Mouse (Mus musculus): Measurements from ENCODE around the gene Sae1.

Gene Sae1

DNA sequence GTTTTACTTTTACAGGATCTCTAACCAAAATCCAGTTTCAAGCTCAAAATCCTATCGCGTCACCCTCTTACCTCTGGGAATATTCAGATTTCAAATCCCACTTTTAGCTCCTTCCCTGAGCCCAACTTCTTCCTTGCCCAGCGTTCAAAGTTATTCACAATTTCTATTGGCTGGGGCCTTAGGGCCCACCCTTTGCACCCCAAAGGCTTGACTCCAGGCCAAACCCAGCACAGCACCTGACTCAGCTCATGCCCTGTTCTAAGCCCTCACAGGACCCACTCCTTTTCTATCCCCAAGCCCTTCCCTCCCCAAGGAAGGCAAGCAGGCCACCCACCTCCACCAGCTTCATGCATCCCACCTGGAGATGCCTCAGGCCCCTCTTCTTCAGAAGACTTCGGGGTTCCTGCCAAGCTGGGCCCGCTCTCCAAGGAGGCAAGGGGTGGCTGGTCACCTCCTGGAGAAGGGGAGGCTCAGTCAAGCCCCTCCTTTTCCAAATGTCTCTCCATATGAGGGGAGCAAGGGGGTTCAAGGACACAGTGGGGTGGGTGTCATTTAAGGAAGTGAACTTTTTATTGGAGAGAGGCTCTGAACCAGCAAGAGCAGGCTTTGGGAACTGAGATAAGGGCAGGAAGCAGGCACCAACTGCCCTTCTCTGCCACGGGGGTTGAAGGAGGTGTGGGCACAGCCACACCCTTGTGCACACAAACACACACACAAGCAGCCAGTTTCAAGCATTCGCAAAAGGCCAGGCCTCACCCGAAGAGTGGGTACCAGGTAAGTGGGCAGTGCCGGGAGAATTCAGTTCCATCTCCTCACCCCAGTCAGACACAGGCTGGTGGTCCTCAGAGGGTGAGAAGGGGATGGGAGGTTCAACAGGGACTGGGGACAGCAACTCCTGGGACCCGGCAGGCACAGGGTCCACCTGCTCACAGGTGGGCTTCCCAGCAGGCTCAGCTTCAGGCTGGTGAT lies 112.4 kb downstream of the Sae1 start:
- H3K36me3 ChIP-seq (ENCODE audit: insufficient read depth, low read length) = peaks cover 49% of the 10 kb centered on the region
- peaks cover 39% of the 10 kb centered on the region for H3K4me1 ChIP-seq (replicated peaks; ENCODE audit: low read depth, low read length)
- peaks cover 23% of the 10 kb centered on the region for H3K27me3 ChIP-seq (ENCODE audit: insufficient read depth, low read length)
- peak overlapping the region; percentile 90; the same call in 1 of the 2 replicates for H3K4me3 ChIP-seq (replicated peaks; ENCODE audit: low read length)
- TF ChIP-seq CTCF (conservative IDR thresholded peaks at IDR 0.05; ENCODE audit: low read length) (no peak), POU5F1 (IDR thresholded peaks at IDR 0.05; ENCODE audit: borderline replicate concordance, low read length) (no peak), NANOG (IDR thresholded peaks at IDR 0.05; ENCODE audit: borderline replicate concordance, low read length) (no peak)
- no peaks in the 10 kb centered on the region for H3K9me3 ChIP-seq (ENCODE audit: low read length)

DNA sequence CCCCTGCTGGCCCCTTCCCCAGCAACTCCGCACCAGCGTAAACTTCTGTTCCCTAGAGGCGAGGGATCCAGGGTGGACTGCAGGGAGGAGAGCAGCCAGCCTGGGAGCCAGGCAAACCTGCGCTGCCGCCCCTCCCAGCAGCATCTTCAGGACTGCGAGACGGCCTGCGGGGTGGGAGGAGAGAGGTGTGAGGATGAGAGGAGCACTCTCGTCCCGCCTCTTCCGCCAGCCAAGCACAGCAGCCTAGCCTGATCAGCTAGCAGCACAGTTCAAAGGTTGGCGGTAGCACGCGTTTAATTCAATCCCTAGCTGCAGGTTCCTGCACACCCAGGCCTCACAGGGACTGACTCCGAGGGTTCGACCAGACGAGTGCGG lies 113.9 kb downstream of the Sae1 start:
- Histone ChIP-seq H3K4me1 (replicated peaks; ENCODE audit: low read depth, low read length) (peaks cover 32% of the 10 kb centered on the region), H3K4me3 (replicated peaks; ENCODE audit: low read length) (peak overlapping the region; percentile 90), H3K27me3 (ENCODE audit: insufficient read depth, low read length) (peaks cover 32% of the 10 kb centered on the region), H3K9me3 (ENCODE audit: low read length) (no peaks in the 10 kb centered on the region), H3K36me3 (ENCODE audit: insufficient read depth, low read length) (peaks cover 38% of the 10 kb centered on the region)
- TF ChIP-seq CTCF (conservative IDR thresholded peaks at IDR 0.05; ENCODE audit: low read length) = no peak
- no peak for TF ChIP-seq NANOG (IDR thresholded peaks at IDR 0.05; ENCODE audit: borderline replicate concordance, low read length)
- no peak for TF ChIP-seq POU5F1 (IDR thresholded peaks at IDR 0.05; ENCODE audit: borderline replicate concordance, low read length)

DNA sequence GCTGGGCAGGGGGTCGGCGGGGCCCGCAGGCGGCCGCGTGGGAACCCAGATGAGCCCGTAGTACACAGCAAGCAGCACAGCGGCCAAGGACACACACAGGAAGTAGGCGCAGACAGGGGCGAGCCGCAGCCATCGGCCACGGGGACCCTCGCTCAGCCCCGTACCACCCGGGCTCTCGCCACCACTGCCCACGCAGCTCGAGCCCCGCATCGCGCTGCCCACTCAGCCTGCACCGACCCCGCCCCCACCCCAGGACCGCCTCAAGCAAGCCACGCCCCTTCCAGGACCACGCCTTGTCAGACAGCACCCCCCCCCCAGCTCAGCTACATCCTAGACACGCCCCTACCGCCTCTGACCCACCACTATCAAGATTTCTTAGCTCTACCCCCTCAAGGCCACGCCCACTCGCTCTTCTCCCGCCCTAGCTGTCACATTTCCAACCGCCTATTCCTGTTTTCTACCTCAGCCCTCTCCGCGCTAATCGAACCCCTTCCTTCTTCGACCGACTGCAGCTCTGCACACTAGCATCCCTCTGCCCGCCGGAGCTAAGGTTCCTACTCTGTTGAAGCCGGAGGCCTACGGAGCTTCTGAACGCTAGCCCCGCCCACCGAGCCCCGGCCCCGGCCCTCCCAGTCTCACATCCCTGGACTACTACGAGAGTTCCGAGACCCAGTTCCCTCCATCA lies 114.4 kb downstream of the Sae1 start, which contains the start of gene Inafm1:
Gene Inafm1 (minus strand): TSS at position 537 of the 685 bp plus-strand sequence.
- TF ChIP-seq POU5F1 (IDR thresholded peaks at IDR 0.05; ENCODE audit: borderline replicate concordance, low read length) (no peak), CTCF (conservative IDR thresholded peaks at IDR 0.05; ENCODE audit: low read length) (no peak), NANOG (IDR thresholded peaks at IDR 0.05; ENCODE audit: borderline replicate concordance, low read length) (no peak)
- Histone ChIP-seq H3K36me3 (ENCODE audit: insufficient read depth, low read length) (peaks cover 33% of the 10 kb centered on the region), H3K4me3 (replicated peaks; ENCODE audit: low read length) (peak within 1 kb of the TSS; percentile 90), H3K4me1 (replicated peaks; ENCODE audit: low read depth, low read length) (peaks cover 26% of the 10 kb centered on the region), H3K27me3 (ENCODE audit: insufficient read depth, low read length) (peaks cover 34% of the 10 kb centered on the region), H3K9me3 (ENCODE audit: low read length) (no peaks in the 10 kb centered on the region)

DNA sequence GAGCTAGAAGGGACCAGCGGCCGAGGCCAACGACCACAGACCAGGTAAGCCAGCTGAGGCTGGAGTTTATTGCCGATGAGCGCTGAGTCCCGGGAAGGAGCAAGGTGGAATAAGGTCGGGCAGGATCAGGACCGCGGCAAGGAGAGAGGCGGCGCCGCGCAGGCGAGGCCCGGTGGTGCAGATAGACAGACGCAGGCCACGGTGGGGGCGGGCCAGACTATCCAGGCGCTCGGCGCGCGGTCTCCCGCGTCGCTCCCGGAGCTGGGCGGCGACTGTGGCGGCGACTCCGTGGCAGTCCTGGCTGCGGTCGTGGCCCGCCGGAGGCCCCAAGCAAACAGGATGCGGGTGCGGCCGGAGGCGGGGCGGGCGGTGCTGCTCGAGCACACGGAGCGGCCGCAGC lies 114.9 kb downstream of the Sae1 start:
- H3K27me3 ChIP-seq (ENCODE audit: insufficient read depth, low read length) = peaks cover 36% of the 10 kb centered on the region
- H3K36me3 ChIP-seq (ENCODE audit: insufficient read depth, low read length) = peaks cover 28% of the 10 kb centered on the region
- H3K4me3 ChIP-seq (replicated peaks; ENCODE audit: low read length) = peak overlapping the region; percentile 90
- H3K4me1 ChIP-seq (replicated peaks; ENCODE audit: low read depth, low read length) = peaks cover 25% of the 10 kb centered on the region
- TF ChIP-seq POU5F1 (IDR thresholded peaks at IDR 0.05; ENCODE audit: borderline replicate concordance, low read length) (no peak), CTCF (conservative IDR thresholded peaks at IDR 0.05; ENCODE audit: low read length) (no peak), NANOG (IDR thresholded peaks at IDR 0.05; ENCODE audit: borderline replicate concordance, low read length) (no peak)
- no peaks in the 10 kb centered on the region for H3K9me3 ChIP-seq (ENCODE audit: low read length)

DNA sequence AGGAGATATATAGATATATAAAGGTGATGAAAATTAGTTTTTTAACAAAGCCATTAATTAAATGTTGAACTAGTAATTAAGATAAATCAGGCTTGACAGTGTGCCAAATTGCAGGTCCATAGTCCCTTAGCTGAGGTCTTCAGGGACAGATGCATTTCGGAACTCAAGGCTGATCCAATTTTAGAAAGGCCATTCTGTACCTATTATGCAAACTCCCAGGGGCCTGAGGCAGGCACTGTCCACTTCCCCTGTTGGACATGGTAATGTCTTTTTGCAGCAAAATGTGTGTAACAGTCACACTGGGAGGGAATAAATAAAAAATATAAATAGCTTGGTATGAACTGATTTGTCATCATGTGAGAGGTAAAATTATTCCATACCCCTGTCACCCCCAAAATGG lies 116.5 kb downstream of the Sae1 start:
- peaks cover 25% of the 10 kb centered on the region for H3K4me1 ChIP-seq (replicated peaks; ENCODE audit: low read depth, low read length)
- H3K27me3 ChIP-seq (ENCODE audit: insufficient read depth, low read length) = peaks cover 36% of the 10 kb centered on the region
- peaks cover 12% of the 10 kb centered on the region for H3K36me3 ChIP-seq (ENCODE audit: insufficient read depth, low read length)
- H3K9me3 ChIP-seq (ENCODE audit: low read length) = no peaks in the 10 kb centered on the region
- no peak for TF ChIP-seq POU5F1 (IDR thresholded peaks at IDR 0.05; ENCODE audit: borderline replicate concordance, low read length)
- no peak overlapping the region for H3K4me3 ChIP-seq (replicated peaks; ENCODE audit: low read length)

Measured in E14TG2a.4 (cell line).